Mouse (Mus musculus) left cerebral cortex, postnatal 14 days (tissue): ENCODE measurements around the gene Oit3. TPM values are rescaled to one million over a fixed set of nuclear protein-coding genes. Genes with fewer than 3 reads are reported as not detected.
"Not testable (repeated sequence)": the region's sequence is repeated elsewhere in the genome, so short reads cannot be mapped to it uniquely, and the experiment has no call there.

ENCODE experiments used
- DNase-seq, 2 experiments: peaks; one replicate each; pipeline ENCODE4 v3.0.0; 2021 to 2022; ENCODE audit warnings: low spot score in 2 of 2, mixed read lengths in 1 of 2
- intact Hi-C: fragments of 180-260 bp; cut with DNase I; formaldehyde crosslinking; loops from one replicate; pipeline ENCODE4 v1.15.1; 2025
- total RNA-seq, 2 experiments: library from RNA; stranded (reverse); gene quantifications; 2 replicates each; pipeline ENCODE4 v1.2.3; 2021

Oit3 gene
- total RNA-seq, 2 experiments from 2014 or later = 0.20 TPM; not detected in 1

DNA sequence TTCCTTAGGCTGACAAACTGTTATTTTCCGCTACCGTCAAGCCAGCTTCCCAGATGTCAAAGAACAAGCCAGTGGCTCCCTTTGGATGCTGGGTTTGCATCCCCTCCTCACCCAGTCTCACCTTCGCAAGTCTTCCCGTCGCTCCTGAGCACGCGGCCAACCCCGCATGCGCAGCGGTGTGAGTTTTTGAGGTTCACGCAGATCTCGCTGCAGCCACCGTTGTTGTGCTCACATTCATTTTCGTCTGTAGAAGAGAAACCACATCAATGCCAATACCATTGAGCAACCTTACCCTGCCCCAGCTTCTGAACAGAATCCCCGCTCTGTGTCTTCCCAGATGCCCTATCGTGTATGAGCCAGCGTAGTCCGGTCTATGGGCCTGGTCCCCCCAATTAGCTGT lies 5.8 kb downstream of the Oit3 start:
- intact Hi-C loops = no loop called here
- no peak for DNase-seq

DNA sequence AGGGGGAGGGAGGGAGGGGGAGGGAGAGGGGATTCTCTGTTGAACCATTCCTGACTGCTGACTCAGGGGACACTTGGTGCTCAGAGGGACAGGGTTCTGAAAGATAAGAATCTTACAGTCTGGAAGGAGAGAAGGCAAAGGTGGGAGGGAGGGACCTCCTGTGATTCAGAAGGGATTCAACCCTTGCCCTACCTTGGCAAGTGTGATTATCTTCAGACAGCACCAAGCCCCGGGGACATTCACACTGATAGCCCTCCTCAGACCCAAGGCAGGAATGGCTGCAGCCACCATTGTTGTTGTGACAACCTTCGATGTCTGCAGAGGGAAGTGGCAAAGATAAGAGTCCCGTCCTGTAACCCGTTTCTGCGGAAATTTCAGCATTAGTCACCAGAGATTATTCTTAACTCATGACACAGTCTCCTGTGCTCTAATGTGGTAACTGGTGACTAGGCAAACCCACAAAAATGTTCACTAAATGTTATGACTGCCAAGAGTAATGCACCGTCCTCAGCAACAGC lies 10.8 kb downstream of the Oit3 start:
- intact Hi-C loops = no loop called here
- DNase-seq = peak in 1 of 2 experiments; percentile 21

DNA sequence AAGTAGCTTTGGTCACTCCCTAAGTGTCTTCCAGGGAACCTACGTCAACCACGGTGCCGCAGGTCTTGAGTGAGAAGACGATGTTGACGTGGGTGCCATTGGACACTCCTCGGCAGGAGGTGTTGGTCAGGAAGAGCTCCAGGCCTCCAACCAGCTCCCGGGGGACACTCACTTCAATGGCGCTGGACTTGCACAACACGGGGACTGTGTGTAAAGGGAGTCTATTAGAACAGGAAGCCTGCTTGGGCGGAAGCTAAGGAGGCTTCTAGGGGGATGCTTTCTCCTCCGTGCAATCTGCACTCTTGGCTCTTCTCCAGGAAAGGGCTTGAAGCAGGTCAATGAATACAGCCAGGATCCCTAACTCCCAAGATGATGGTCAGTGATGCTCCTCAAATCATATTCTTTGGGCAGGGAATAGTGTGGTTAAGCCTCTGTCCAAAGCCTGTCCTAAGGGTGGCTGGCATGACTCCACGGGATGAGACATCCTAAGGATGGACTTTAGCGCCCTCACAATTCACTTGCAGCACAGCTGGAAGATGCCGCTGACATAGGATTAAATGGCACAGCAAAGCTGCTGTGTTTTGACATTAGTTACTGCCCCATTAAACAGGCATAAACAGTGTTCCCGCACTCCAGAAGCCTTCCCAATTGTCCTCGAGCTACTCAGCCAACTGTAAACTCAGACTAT lies 12.0 kb downstream of the Oit3 start:
- no peak for DNase-seq
- intact Hi-C loops = no loop called here

- intact Hi-C loops = no loop called here
- DNase-seq = no peak
These were observed 15.2 kb downstream of the Oit3 start for GRCm38 (mm10) chr10:59426371-59426770.

DNA sequence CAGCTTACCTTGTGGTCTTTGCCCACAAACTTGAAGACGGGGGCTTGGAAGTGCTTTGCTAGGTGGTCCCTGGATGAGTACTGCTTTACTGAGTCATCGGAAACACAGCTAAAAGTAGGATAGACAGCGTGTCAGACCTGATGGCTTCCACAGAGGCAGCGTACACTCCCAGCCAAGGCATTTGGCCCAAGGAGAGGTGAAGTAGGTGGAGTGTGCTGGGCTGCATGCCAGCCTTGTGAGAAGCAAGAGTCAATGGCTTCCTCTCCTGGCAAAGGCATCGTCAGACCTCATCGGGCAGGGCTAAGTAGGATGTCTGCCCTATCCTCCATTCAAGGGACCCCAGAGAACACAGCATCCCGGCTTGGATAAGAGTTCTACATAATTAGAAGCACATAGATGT lies 16.2 kb downstream of the Oit3 start:
- intact Hi-C loops = no loop called here
- DNase-seq = no peak

DNA sequence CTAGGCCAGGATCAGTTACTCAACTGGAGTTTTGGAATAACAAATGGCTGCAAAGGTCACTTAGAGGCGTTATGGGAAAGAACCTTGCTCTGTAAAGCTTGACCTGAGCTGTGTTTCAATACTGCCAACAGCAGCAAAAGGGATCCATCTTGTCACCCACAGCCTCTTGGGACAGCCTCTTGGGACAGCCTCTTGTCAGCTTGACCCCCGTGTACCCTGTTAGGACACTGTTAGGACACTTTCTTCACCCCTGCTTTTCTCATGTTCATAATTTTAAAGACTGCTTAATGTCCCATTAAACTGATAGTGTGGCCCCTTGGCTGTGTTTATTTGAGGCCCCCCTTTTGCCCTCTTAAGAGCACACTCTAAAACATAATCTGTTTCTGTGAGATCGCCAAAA lies 17.1 kb downstream of the Oit3 start:
- DNase-seq = no peak
- intact Hi-C loops = no loop called here

- intact Hi-C loops = no loop called here
- DNase-seq = no peak
These were observed 22.1 kb downstream of the Oit3 start for GRCm38 (mm10) chr10:59419516-59419915.

DNA sequence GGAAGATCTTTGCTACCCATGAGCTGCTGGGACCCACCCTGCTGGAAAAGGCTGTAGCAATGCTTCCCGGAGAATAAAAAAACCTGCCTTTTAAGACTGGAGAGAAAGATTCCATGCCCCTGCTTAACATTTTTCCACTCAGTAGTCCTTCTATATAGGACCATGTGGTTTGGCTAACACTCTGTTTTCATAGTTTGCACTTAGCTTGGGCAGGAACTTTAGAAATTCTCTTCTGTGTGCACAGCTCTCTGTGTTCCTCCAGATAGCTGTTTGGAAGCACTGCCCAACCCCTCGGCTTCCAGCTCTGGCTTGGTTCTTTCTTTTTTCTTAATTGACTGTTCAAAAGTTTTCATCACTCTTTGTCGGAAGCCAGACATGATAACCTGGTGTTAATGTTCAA lies 25.0 kb downstream of the Oit3 start:
- no peak for DNase-seq
- intact Hi-C loops = no loop called here

DNA sequence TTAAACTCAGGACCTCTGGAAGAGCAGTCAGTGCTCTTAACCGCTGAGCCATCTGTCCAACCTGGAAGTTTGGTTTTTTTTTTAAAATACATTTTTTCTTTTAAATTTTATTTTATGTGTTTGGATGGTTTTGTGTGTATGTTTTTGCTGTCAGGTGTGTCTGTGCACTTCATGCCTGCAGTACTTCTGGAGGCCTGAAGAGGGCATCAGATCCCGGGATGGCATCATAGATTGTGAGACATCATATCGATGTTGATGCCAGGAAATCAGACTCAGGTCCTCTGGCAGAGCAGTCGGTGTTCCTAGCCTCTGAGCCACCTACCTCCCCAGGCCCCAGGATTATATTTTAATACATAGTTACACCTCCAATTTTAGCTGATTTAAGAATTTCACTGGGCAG lies 27.9 kb downstream of the Oit3 start:
- no peak for DNase-seq
- intact Hi-C loops = no loop called here

GRCm38 (mm10) chr10:59410264-59410663 lies 31.3 kb downstream of the Oit3 start:
- intact Hi-C loops = no loop called here

DNA sequence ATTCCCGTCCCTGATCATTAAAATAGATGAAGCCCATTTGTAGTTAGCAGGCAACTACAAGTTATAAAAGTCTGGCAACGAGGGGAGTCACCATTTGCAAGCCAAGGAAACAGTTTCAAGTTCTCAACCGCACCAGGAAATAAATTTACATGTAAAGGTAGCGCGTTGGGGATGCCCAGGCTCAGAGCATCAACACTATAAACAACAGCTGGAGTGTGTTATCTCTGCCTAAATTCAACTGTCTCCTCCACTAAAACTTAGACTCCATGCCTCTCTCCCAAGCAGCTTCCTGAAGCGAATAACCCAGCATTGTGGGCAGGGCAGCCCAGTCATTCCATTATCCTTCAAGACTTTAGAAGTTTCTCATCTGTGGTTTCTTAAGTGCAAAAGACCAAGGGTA lies 33.1 kb downstream of the Oit3 start:
- intact Hi-C loops = no loop called here
- DNase-seq = no peak

More at GRCm38 (mm10) chr10:59410264-59410663, 31.3 kb downstream of the Oit3 start:
- no peak for DNase-seq

- intact Hi-C loops = no loop called here
- DNase-seq = no peak
These were observed 37.8 kb downstream of the Oit3 start for GRCm38 (mm10) chr10:59403793-59404149.

DNA sequence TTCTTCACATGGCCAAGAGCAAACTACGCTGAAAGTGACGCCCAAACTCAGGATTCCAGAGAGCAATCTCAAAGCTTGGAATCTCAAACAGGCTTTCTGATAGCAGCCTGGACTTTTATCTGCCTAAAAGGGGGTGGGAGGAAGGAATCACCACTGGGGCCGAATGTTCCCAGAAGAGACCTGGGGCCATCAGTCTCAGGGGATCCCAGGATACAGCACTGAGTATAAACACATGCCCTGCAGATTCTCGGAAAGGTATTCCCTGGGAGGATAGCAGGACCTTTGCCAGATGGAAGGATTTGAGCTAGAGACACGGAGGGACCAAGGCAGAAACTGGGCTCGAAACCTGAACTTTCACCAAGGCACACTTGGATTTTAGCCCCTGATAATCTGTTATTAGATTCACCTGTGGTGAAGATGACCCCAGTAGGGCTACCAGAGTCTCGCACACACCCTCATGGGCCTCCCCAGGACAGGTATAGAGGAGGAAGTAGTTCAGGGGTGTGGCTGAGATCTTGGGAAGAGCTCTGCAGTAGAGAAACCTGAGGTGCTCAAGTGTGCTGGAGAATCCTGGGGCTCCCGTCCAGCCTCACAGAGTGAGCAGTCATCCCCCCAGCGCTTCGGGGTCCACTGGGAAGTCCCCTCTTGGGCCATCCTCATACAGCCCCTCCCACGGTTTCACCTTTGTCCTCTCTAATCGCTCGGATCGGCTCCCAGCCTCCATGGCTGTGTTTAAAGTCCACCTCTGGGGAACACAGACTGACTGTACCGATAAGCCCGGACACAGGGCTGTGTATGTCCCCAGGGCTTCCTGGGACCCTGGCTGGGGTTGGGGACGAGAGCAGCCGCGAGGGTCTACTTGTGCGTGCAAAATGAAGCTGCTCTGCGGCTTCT lies 38.4 kb downstream of the Oit3 start, which contains the start of gene Pla2g12b:
Gene Pla2g12b, plus strand, starts transcription at position 762 of the 894 bp plus-strand sequence.
- intact Hi-C loops = no loop called here
- no peak for DNase-seq

DNA sequence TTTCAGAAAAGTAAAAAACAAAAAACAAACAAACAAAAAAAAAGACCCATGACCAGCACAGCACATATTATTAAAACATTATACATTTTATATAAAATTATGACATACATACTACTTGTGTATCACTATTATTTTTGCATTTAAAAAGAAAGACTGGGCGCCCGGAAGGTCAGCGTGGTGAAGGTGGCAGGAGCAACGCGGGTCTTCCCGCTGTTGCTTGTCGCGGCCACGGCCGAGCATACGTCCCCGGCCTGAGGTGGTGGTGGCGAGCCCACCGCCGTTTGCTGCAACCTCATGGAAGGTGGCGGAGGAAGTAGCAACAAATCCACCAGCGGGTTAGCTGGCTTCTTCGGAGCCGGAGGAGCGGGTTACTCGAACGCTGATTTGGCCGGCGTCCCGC lies 46.1 kb downstream of the Oit3 start, which contains the start of gene Gm10273:
Gene Gm10273, plus strand, starts transcription at position 172 of the 400 bp plus-strand sequence.
- intact Hi-C loops = loop anchor here (10.0 kb wide), 1 partner anchor 469 kb away; no protein-coding TSS in a partner anchor
- DNase-seq = not testable (repeated sequence)

DNA sequence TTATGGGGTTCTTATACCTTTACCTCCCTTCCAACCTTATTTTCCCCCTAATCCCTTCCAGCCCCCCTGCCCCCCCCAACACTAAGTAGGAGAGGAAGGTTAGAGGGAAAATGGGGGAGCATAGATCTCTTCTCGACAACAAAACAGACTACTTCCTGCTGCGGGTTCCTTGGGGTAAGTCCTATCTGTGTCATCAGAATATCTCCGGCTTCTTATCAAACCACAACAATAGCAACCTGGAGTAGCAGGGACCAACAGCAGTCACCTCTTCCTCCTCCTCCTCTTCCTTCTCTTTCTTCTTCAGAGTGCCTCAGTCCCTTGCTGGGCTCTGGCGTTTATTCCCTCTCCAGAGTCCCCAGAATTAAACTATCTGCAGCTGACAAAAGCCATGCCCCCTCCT lies 49.7 kb downstream of the Oit3 start:
- intact Hi-C loops = loop anchor here (10.0 kb wide), 1 partner anchor 473 kb away; no protein-coding TSS in a partner anchor
- no peak for DNase-seq

DNA sequence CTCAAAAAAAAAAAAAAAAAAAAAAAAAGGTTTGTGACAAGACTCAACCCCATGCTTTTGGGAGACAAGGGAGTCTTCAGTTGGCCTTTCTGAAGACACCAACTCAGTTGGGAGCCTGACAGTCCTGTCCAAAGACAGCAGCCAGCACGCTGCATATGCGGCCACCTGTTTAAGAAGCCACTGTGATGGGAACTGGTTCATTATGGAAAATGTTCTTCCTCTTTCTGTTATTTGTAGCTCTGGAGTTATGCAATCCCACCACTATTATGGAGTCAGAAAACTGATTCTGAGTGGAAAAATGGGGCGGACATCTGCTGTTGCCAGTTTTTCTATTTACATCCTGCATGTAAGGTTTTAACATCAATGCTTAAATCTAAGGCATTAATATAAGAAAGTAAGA lies 51.9 kb downstream of the Oit3 start:
- intact Hi-C loops = loop anchor here (10.0 kb wide), 1 partner anchor 475 kb away; no protein-coding TSS in a partner anchor
- DNase-seq = no peak

DNA sequence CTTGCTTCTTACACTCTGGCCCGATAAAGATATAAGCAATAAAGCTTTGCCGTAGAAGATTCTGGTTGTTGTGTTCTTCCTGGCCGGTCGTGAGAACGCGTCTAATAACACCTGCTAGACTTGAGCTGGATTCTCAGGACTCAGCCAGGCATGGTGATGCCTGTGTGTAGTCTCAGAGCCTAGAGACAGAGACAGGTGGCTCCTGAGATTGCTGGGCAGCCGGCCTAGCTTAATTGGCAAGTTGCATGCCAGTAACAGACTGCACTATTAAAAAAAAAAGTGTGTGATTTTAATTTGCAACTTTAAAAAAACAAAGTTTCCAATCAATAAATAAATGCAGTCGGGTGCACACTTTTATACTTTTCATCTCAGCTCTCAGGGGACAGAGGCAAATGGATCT lies 54.6 kb downstream of the Oit3 start:
- DNase-seq = peak; percentile 14 to 15
- intact Hi-C loops = no loop called here

- DNase-seq, intact Hi-C loops: not testable (repeated sequence)
These were observed 60.0 kb downstream of the Oit3 start for GRCm38 (mm10) chr10:59381563-59381962.

DNA sequence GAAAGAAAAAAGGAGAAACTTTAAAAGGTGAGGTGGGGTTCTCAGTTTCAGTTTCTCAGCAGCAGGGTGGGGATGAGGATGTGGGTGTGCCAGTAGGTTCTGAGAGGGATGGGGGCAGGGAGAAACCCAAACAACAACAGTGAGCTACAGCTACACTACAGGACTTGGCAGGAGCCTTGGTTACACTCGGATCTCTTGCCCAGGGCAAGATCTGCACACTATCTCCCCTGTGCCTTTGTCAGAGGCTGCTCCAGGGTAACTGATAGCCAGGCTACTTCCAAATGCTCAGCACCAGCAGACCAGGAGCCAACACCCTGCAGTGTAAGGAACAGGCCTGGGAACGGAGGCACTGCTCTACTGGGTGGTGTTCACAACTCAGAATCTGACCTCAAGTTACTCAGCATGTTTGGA lies 61.2 kb downstream of the Oit3 start:
- intact Hi-C loops = no loop called here
- no peak for DNase-seq

- DNase-seq = no peak
- intact Hi-C loops = no loop called here
These were observed 61.7 kb downstream of the Oit3 start for GRCm38 (mm10) chr10:59379927-59380326.
